Mouse (Mus musculus) T-cell, adult 2 months (primary cell): Measurements from ENCODE around the gene Hyal3.

Experiments
- DNase-seq: peaks from one replicate; pipeline ENCODE4 v3.0.0; 2022; ENCODE audit warnings: low spot score

Gene Hyal3

DNA sequence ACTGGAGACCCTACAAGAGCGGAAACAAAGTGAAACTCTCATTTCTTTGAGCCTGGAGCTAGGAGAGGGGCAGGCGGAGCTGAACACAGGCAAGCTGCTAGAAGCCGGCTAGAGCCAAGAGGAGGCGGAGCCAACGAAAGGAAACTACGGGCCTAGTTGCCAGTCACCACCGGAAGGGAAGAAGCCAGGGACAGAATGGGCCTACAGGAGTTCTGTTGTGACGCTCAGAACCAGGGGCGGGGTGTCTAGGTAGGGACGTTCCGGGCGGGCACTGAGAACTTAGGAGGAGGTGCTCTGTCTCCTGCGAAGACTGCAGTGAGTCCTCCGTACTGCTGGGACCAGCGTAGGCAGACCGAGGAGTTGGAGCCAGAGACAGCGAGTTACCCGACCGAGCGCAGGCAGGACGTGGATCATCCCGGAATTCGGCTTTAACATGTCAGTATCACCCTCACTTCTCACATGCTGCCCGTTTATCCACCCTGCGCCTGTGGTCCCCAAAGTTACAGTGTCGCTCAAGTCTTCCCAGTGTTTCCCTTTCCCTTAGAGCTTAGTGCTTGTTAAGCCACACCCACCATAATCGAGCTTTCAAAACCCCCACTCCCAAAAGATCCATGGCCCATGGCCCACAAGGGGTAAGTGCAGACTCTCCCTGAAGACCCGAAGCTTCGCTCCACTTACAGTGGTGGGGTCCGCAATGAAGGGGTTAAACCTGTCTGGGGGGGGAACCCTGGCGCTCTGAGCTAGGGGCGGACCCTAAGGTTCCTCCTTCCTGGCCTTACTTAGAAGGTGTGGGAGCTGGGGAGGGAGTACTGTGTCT, at the start of gene Hyal3:
TSS of gene Hyal3 (plus strand) at position 318 of the 817 bp plus-strand sequence.
- DNase-seq: peak; percentile 90

DNA sequence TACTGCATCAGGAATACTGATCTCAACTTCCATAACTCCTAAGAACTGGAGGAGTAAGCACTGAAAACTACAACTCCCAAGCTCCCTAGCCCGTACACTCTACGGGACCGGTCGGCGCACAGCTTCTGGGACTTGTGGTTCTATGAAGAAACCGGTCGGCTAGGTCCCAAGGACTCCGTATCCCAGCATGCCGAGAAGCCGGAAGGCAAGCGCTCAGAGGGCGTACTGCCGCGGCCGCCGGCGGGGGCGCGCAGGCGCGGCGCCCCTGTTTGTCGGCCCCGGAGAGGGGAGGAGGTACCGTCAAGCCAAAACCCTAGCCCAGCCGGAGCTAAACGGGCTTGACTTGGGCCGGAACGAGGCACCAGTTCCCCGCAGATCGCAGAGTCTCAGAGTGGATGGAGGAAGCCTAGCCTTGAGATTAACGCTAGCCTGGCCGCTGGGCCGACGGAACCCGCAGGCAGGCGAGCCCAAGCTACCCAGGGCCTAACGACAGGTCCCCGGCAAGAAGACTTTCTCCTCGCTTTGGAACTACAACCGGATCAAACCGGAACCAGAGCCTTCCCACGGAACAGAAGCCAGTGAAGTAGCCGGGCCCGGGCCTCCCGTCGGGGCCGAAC, 46.7 kb upstream of the Hyal3 start, which contains the start of gene Tmem115:
TSS of gene Tmem115 (plus strand) at position 155 of the 617 bp plus-strand sequence.
- peak; percentile 95 for DNase-seq

DNA sequence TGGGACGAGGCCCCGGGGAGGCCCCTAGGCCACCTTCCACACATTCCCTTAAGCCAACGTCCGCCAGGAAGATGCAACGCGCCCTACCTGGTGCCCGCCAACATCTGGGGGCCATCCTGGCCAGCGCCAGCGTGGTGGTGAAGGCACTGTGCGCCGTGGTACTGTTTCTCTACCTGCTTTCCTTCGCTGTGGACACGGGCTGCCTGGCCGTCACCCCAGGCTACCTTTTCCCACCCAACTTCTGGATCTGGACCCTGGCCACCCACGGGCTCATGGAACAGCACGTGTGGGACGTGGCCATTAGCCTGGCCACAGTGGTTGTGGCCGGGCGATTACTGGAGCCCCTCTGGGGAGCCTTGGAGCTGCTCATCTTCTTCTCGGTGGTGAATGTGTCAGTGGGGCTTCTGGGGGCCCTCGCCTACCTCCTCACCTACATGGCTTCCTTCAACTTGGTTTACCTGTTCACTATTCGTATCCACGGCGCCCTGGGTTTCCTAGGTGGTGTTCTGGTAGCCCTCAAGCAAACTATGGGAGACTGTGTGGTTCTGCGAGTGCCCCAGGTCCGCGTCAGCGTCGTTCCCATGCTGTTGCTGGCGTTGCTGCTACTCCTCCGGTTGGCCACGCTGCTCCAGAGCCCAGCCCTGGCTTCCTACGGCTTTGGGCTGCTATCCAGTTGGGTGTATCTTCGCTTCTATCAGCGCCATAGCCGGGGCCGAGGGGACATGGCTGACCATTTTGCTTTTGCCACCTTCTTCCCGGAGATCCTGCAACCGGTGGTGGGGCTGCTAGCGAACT, 46.0 kb upstream of the Hyal3 start:
- peak; percentile 17 for DNase-seq

DNA sequence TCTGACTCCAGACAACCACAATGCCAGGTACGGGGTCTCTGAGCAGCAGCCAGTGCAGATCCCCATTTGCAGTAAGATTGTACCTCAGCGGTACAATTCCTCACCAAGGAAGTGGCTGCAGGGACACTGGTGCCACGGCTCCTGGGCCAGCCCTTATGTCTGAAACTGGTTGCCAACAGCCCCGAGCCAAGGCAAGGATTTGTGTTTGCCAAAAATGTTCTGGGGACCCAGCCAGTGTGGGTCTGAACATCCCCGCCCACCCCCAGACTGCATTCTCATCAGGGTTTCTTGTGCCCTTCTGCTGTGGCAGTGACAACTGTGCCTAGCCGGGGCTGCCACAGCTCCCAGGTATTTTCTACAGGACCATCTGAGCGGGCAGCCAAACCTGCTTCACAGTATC, 42.4 kb upstream of the Hyal3 start:
- no peak for DNase-seq

DNA sequence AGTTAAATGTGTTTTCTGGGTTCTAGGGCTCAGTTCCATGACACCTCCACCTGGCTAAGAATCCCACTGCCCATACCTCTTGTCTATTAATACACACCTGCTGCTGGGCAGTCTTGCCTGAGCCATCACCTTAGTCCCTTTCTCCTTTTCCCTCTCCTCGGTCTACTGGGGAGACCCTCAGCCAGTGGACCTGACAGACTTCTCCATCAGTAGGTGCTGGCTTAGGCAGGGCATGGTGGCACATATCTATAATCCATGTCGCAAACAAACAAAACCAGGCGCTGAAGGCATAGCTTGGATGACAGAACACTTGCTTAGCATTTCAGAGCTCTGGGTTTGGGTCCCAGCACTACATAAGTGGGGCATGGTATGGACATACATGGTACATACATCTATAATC, 41.9 kb upstream of the Hyal3 start:
- no peak for DNase-seq

DNA sequence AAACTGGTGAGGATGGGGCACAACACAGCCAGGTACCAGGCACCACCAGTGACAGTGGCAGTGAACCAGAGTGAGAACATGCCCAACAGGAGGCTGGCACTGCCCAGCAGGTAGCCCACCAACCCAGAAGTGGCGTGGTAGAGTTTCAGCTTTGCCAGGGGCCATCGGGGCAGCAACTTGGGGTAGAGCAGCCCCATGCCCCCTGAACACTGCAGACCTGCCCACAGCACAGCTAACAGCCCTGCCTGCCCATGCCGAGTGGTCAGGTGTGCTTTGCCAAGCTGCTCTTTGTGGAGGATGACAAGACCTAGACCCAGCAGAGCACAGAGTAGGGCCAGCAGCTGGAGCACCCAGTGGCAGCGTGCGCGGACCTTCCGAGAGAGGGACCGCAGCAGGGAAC, 40.7 kb upstream of the Hyal3 start:
- DNase-seq: no peak

DNA sequence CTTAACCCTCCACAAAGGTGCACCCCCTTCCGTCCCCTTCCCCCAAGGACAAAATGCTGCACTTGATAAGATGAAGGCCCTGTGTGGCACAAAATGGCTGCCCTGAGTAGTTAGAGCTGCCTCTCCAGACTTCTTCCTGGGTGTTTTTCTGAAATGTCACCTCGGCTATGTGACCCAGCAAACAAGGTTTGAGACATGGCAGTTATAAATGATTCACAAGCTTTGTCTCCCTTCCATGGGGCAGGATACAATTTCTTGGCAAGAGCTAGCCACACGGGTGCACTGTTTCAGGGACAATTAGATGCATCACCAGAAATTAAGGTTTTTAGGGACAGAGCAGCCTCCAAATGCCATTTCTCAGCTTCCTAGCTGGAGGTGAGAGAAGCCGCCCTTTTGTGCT, 40.2 kb upstream of the Hyal3 start:
- DNase-seq: no peak

DNA sequence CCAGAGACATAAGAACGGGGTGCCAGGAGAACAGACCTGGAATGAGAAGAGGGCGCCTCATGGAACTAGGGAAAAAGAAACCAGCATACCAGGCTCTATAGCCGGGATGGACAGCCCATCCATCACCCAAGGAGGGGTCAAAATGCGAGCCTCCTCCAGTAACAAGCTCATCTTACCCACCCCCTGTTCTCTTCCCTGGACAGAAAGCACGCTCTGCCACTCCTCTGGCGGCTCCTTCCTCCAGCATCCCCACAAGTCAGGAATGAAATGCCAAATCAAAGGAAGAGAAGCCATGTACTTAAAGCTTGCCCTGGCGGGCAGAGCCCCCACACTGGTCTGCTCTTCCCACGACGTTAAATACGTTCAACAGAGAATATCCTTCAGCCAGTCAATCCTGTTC, 39.6 kb upstream of the Hyal3 start:
- no peak for DNase-seq

DNA sequence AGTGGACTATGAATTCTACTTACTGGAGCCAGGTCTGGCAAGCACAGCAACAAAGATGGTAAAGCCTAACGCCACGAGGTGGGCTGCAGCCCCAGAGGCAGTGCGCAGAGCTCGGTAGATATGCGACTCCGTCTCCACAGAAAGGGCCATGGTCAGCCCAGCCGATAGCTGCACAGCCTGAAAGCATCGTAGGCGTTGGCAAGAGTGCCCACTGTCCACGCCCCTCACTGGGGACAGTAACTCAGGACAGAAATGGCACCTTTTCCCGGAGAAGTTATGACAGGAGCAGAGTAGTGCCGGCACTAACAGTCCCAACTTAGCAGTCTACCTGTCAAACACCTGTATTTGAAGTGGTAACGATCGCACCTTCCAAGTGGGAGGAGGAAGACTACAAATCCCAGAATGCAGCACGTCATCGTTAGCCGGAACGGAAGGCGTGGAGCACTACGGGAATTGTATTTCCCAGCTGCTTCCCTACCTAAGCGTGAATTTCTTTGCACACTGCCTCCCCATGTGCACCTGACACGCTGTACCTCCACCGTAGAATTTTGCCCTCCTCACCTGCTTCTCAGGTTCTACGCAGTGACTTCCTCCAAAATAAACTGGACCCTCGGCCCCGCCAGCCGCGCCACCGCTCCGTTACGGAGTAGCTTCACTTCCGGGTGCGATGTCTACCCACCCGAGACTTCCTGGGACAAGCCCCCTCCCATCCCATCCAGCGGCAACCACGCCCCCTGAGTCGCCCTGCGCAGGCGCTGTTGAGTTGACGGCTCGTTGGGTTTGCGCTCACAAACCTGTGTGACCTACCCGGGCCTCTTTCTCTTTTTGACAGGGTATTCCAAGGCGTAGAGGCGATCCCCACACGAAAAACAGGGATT, 38.9 kb upstream of the Hyal3 start, which contains the start of the genes Cyb561d2 and Nprl2:
TSS of gene Cyb561d2 (minus strand) at position 720 of the 878 bp plus-strand sequence.
TSS of gene Nprl2 (plus strand) at position 753 of the 878 bp plus-strand sequence.
- peak; percentile 95 for DNase-seq

DNA sequence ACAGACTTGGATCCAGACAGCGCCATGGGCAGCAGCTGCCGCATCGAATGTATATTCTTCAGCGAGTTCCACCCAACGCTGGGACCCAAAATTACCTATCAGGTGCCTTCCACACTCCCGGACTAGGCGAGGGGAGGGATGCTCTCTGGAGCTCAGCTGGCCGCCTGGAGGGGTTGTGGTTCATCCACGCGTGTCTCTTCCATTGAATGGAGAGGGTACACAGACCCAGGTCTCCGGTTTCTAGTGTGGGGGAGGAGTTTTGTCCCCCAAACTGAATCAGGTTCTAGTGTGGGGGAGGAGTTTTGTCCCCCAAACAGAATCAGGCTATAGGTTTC, 38.3 kb upstream of the Hyal3 start:
- no peak for DNase-seq

DNA sequence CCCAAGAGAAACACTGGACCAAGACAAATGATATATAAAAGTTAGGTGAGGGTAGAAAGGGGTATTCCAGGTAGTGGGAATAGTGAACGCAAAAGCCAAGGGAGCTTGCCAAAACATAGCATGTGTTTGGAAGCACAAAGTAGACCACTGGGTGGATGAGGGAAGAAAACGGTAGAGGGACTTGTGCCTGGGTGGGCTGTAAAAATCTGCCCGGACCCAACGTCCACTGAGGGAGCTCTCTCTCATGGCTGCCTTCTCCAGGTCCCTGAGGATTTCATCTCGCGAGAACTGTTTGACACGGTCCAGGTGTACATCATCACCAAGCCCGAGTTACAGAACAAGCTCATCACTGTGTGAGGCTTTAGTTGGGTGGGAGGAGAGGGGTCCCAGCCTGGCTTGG, 37.9 kb upstream of the Hyal3 start:
- DNase-seq: no peak

DNA sequence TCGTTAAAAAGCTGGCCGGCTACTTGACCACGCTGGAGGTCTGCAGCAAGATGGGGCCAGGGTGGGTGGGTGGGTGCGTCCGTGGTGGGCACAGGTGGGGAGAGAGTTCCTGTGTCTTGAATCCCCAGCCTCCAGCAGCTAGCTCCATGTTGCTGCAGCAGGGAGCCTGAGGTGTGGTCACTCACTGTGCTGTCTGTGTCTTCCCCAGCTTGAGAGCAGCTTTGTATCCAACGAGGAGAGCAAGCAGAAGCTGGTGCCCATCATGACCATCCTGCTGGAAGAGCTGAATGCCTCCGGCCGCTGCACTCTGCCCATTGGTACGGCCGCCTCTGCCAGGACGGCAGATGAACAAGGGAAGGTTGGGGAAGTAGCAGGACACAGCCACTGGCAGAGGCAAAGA, 37.3 kb upstream of the Hyal3 start:
- DNase-seq: no peak

DNA sequence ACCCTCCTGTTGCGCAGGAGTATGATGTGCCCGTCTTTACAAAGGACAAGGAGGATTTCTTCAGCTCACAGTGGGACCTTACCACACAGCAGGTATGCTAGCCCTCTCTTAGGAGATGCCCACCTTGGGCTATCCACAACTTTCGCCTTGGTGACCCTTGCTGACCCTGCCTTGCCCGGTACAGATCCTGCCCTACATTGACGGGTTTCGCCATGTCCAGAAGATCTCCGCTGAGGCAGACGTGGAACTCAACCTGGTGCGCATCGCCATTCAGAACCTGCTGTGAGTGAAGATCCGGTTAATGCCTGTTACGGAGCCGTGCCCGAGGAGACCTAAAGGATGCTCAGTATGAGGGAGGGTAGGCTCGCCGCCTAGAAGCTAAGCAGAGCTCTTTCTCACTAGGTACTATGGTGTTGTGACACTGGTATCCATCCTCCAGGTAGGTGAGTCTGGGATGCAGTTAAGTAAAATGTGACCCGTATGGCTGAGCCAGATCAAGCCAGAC, 36.4 kb upstream of the Hyal3 start:
- DNase-seq: no peak

DNA sequence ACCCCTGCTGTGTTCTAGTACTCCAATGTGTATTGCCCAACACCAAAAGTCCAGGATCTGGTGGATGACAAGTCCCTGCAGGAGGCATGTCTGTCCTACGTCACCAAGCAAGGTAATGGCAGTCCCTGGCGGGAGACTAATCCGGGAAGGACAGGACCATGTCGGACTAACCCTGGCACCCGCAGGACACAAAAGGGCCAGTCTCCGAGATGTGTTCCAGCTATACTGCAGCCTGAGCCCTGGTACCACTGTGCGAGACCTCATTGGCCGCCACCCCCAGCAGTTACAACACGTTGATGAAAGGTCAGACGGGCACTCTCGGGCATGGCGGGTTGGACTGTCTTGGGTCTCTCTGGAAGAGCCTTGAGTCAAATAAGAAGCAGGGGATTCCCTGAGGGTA, 35.9 kb upstream of the Hyal3 start:
- DNase-seq: no peak

DNA sequence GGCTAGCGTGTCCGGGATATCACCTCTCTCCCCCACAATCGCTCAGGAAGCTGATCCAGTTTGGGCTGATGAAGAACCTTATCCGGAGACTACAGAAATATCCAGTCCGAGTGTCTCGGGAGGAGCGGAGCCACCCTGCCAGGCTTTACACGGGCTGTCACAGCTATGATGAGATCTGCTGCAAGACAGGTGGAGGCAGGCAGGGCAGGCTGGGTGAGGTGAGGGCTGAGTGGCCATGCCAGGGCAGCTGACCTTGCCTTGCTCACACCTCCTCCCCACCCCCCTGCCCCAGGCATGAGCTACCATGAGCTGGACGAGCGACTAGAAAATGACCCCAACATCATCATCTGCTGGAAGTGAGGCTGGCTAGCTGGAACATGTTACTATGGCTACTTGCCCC, 35.4 kb upstream of the Hyal3 start:
- DNase-seq: no peak

DNA sequence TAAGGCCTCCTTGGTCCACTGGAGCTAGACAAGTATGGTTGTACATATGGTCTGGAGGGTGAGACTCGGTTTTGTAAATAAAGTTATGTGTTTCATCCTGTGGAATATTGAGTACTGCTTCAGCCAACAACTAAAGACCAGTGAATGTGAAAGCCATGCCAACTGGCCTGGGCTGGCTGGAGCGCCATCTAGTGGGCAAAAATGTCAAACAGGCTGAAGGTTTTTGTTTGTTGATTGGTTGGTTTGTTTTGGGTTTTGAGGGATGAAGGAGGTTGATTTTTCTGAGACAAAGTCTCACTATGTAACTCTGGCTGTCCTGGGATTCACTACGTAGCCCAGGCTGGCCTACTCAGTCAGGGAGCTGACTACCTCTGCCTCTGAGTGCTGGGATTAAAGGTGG, 35.0 kb upstream of the Hyal3 start:
- peak; percentile 72 for DNase-seq

DNA sequence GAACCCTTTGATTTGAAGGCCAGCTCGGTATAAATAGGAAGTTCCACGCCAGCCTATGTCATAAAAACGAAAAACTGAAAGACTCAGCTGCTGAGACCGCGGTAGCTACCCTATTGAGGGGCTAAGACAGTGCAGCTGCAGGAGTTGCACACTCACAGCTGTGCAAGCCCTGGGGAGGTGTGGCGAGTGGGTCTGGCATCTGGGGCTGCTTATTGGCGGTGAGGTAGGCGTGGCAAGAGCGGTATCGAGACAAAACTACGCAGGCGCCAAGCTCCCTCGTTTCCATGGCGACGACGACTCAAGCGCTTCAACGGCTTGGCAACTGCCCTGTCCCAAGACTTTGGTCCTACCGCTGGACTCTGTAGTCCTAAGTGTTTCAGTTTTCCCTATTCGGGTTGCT, 33.6 kb upstream of the Hyal3 start, which contains the start of gene Zmynd10:
TSS of gene Zmynd10 (plus strand) at position 273 of the 400 bp plus-strand sequence.
- DNase-seq: peak; percentile 77

DNA sequence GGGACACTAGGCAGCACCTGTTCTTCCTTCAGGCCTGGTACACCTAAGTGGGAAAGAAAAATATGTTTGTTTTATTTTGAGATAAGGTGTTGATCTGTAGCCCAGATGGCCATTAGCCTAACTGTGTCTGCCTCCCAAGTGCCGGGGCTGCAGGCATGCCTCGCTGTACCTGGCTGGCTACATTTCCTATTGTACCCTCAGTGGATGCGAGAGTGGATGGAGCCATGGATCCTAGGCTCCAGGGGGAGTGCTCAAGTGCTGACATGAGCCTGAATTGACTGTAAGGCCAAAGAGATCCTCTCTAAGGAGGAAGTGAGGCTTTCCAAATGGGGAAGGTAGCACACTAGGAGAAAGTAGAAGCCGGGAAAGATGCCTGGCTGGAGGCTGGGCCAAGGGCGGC, 32.7 kb upstream of the Hyal3 start:
- no peak for DNase-seq

DNA sequence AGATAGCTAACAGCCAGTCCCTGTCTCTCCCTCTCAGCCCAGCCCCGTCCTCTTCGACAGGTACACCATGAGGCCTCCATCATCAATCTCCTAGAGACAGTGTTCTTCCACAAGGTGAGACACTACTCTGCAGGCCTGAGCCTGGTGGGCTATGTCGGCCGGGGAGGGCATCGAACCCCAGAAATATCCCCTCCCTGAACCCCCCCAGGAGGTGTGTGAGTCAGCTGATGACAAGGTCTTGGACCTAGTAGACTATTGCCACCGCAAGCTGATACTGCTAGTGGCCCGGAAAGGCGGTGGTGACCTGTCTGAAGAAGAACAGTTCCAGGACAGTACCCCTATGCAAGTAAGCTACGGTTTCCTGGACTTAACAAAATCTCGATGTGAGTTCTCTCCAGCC, 31.8 kb upstream of the Hyal3 start:
- no peak for DNase-seq

DNA sequence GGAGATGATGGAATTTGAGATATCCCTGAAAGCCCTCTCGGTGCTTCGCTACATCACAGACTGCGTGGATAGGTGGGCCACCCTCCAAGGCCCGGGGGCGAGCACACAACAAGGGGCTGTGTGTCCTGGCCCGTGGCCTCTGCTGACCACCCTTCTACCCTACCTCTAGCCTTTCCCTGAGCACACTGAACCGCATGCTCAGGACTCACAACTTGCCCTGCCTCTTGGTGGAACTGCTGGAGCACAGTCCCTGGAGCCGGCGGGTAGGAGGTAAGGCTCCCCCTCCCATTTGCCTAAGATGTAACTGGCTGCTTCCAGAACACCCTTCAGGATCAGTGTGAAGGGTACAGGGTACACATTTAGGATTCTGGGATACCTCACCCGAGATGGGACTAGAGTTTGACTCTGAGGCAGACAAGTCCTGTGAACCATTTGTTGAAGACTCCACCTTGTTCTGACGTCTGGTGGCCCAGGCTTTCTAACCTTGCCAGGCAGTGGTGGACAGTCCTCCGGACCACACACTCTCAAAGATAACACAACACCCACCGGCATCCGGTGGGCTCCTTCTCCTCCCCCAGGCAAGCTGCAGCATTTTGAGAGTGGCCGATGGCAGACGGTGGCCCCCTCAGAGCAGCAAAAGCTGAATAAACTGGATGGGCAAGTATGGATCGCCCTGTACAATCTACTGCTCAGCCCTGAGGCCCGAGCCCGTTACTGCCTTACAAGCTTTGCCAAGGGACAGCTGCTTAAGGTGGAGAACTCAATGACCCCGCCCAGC, 31.1 kb upstream of the Hyal3 start:
- DNase-seq: no peak
